Mouse (Mus musculus) left cerebral cortex, postnatal 25 days (tissue): Measurements from ENCODE around the gene Nadk2. TPM values are rescaled to one million over a fixed set of nuclear protein-coding genes. Genes with fewer than 3 reads are reported as not detected.
A peak's percentile ranks its signal among the peaks of the same experiment; 100 is the strongest.

Experiments
- DNase-seq, 2 experiments: peaks; one replicate each; pipeline ENCODE4 v3.0.0; 2022; ENCODE audit warnings: low spot score in 2 of 2, mixed read lengths in 1 of 2
- intact Hi-C: fragments of 180-260 bp; cut with DNase I; formaldehyde crosslinking; loops from one replicate; pipeline ENCODE4 v1.15.1; 2025
- total RNA-seq, 2 experiments: library from RNA; stranded (reverse); gene quantifications; 2 replicates each; pipeline ENCODE4 v1.2.3; 2021

Gene Nadk2
- total RNA-seq, 2 experiments from 2014 or later = 44.7 TPM

GRCm38 (mm10) chr15:9127051-9127791 is 56.2 kb downstream of the Nadk2 start:
- DNase-seq = no peak
- intact Hi-C loops = no loop called here

GRCm38 (mm10) chr15:9130772-9131498 is 59.9 kb downstream of the Nadk2 start:
- DNase-seq = peak in 1 of 2 experiments; percentile 34
- intact Hi-C loops = no loop called here

GRCm38 (mm10) chr15:9131499-9131888 is 60.4 kb downstream of the Nadk2 start:
- intact Hi-C loops = no loop called here
- DNase-seq = no peak

- intact Hi-C loops = no loop called here
- DNase-seq = peak in 1 of 2 experiments; percentile 32
Measured at GRCm38 (mm10) chr15:9132693-9133443, 61.8 kb downstream of the Nadk2 start.

GRCm38 (mm10) chr15:9134891-9135507 is 63.9 kb downstream of the Nadk2 start:
- no peak for DNase-seq
- intact Hi-C loops = no loop called here

- intact Hi-C loops = no loop called here
- no peak for DNase-seq
Measured at GRCm38 (mm10) chr15:9139447-9139846, 68.4 kb downstream of the Nadk2 start.

- DNase-seq = peak; percentile 96 to 99
- intact Hi-C loops = no loop called here
Measured at GRCm38 (mm10) chr15:9140252-9140680, 69.2 kb downstream of the Nadk2 start, which contains the start of gene Lmbrd2. Gene Lmbrd2, plus strand, starts transcription at chr15:9140550.

GRCm38 (mm10) chr15:9140684-9141171 is 69.7 kb downstream of the Nadk2 start:
- DNase-seq = peak; percentile 60 to 62
- intact Hi-C loops = no loop called here

GRCm38 (mm10) chr15:9155325-9155724 is 84.3 kb downstream of the Nadk2 start, which contains the start of gene Skp2:
Gene Skp2, minus strand, starts transcription at chr15:9155425.
- DNase-seq = no peak
- intact Hi-C loops = no loop called here

Other genes starting within 250 kb of the Nadk2 start
- 10 to 100 TPM; 10.6 to 11.4 TPM for gene Ranbp3l, start 103.3 kb upstream of the Nadk2 start, total RNA-seq
- gene Lmbrd2, start 69.3 kb downstream of the Nadk2 start, total RNA-seq = 10 to 100 TPM; 67.1 to 71.3 TPM
- gene Skp2, start 84.2 kb downstream of the Nadk2 start, total RNA-seq = 1 to 10 TPM; 4.9 to 5.5 TPM
- gene Ugt3a1, start 205.6 kb downstream of the Nadk2 start, total RNA-seq = not detected